Mouse (Mus musculus): Measurements from ENCODE around the gene Dnaic2. TPM values are rescaled to one million over a fixed set of nuclear protein-coding genes. Genes with fewer than 3 reads are reported as not detected.

Dnaic2 gene
- polyA plus RNA-seq (2015; fragmentation: Nextera tagmentation; extraction: Ambion mirVana), result 2.7 and 2.8 TPM in 2 replicates

DNA sequence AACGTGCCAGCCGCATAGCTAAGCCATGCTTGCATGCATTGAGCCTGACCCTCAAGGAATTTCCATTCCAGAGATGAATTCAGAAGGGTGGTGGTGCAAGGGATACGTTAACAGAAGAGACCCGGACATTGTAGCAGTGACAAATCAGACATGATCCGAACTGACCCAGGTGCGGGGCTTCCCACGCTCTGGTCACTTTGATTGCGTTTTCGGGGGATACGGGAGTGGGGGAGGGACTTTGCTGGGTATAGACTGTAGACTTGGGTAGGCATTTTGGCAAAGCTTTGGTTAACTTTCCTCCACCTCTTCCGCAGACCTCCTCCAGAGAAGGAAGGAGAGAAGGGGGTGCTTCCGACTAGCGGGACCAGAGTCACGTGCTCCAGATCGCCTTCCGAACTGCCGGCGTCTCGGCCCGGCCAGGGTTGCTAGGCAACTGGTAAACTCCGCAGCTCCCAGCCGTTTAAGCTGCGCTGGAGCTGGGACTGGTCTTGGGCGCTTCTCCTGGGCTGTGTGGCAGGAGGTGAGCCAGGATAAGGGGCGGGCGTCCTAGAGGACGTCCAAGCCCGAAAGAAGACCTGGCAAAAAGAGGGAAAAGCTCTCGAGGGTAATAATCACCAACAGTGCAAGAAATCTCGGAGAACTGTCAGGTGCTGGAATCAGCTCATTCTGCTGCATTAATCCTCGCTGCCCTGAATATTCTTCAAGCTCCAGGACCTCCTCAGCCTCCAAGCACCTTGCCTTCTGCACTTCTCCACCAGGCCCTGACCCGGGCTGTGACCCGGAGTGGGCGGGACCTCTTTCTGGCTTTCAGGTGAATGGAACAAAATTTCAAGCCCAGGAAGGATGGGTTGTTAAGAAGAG, at the start of gene Dnaic2:
Gene Dnaic2 (plus strand): TSS at position 444 of the 861 bp plus-strand sequence.

DNA sequence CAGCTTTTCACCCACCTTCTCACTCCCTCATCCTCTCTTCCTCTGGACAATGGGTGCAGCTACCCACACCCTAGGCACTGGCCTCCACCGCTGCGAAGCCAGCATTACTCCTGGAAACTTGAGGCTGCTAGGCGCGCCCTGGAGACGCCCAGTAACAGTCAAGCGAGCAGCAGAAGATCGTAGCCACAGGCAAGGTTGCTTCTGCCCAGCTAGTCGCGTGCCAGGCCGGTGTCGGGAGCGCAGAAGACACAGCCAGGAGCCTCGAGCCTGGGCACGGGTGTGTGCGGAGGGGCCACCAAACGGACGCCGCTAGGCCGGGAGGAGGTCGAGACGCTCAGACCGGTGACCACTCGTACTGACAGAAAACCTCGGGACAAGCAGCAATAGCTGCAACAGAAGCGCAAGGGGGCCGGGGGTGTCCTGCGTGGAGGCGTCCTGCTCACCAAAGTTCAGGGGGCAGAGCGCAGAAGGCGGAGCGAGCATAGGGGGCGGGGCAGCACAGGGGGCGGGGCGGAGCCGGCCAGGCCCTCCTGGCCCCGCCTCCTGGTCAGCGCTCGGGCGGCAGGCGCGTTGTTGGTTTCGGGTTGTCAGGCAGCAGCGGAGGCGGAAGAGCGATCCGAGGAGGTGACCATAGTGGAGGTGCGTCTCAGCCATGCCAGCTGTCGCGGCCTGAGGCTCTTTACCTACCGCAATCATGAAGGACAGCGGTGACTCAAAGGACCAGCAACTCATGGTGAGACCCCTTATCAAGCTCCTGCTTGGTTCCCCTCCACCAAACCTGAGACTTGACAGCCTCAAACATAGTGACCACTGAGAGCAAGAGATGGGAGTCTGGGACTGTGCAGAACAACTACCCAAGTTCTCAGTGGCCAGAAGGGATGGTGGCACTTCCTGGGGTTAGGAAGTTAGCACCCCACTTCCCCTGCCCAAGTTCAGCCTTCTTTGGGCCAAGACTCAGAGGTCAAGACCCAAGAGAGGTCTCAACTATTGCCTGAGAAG, 37.9 kb downstream of the Dnaic2 start, which contains the start of gene Kif19a:
Gene Kif19a (plus strand): TSS at position 569 of the 999 bp plus-strand sequence.

DNA sequence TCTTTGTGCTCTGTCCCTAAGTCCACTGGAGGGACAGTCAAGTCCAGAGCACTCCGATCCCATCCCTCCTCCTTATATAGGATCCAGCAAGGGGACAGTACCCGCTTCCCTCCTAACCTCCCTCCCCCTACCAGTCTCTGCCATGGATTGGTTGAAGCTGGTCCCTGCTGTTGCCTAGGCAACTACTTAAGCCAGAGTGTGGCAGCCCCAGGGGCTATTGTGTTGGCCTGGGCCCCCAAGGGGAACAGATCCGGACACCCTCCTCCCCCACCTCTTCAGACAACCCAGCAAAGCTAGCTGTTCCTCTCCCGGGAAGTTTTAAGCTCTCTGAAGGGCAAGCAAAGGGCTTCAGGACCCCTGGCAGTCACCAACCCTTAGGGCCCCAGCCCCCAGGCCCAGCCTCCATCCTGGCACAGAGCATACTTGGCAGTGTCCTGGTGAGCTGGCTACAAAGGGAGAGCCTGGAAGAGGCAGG, 68.7 kb downstream of the Dnaic2 start, which contains the start of gene Btbd17:
Gene Btbd17 (minus strand): TSS at position 98 of the 475 bp plus-strand sequence.

DNA sequence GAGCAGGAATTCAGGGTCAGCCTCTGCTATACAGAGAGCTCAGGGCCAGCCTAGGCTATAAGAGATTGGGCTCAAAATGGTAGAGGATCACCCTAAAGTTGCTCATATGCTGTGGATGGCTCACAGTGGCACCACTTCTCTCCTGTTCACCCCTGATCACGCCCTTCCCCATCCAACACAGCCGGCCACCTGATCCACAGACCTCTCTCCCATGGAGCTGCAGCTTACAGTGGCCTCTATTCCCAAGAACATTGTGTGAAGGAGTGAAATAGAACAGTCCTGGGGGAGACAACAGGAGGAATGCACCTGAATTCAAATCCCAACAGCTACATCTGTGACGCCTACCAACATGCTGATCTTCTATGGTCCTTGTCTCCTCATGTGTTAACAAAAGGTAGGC, 71.4 kb downstream of the Dnaic2 start, which contains the start of gene Gpr142:
Gene Gpr142 (plus strand): TSS at position 301 of the 400 bp plus-strand sequence.

Other genes starting within 250 kb of the Dnaic2 start
- 870 and 974 TPM in 2 replicates for gene Rpl38, start 58.9 kb upstream of the Dnaic2 start, polyA plus RNA-seq (2015; fragmentation: Nextera tagmentation; extraction: Ambion mirVana)
- 37.3 and 38.7 TPM in 2 replicates for gene Ttyh2, start 52.0 kb upstream of the Dnaic2 start, polyA plus RNA-seq (2015; fragmentation: Nextera tagmentation; extraction: Ambion mirVana)
- gene Kif19a, start 38.0 kb downstream of the Dnaic2 start, polyA plus RNA-seq (2015; fragmentation: Nextera tagmentation; extraction: Ambion mirVana), result 2.7 and 3.0 TPM in 2 replicates
- 37.4 and 38.0 TPM in 2 replicates for gene Btbd17, start 68.5 kb downstream of the Dnaic2 start, polyA plus RNA-seq (2015; fragmentation: Nextera tagmentation; extraction: Ambion mirVana)
- not detected in 2 replicates for gene Gpr142, start 71.5 kb downstream of the Dnaic2 start, polyA plus RNA-seq (2015; fragmentation: Nextera tagmentation; extraction: Ambion mirVana)
- 5.5 TPM in 2 replicates for gene Gprc5c, start 123.7 kb downstream of the Dnaic2 start, polyA plus RNA-seq (2015; fragmentation: Nextera tagmentation; extraction: Ambion mirVana)
- gene Cd300a, start 162.6 kb downstream of the Dnaic2 start, polyA plus RNA-seq (2015; fragmentation: Nextera tagmentation; extraction: Ambion mirVana), result 1.2 and 1.4 TPM in 2 replicates
- 0.17 TPM in 2 replicates for gene Cd300lb, start 207.0 kb downstream of the Dnaic2 start, polyA plus RNA-seq (2015; fragmentation: Nextera tagmentation; extraction: Ambion mirVana)
- gene Cd300c, start 241.7 kb downstream of the Dnaic2 start, polyA plus RNA-seq (2015; fragmentation: Nextera tagmentation; extraction: Ambion mirVana), result not detected in 2 replicates